Mouse (Mus musculus) cerebellum, adult 2 months (tissue): Measurements from ENCODE around the gene Paqr4.

ENCODE experiments used
- CTCF ChIP-seq: fragments of 200-500 bp; IDR thresholded peaks from 2 replicates; pipeline ENCODE4 v1.5.1; 2011; ENCODE audit warnings: low read depth, mild to moderate bottlenecking, control low read depth, low read length, moderate library complexity, borderline replicate concordance; ENCODE audit not compliant: insufficient read depth
- POLR2A ChIP-seq: fragments of 200-500 bp; IDR thresholded peaks from 2 replicates; pipeline ENCODE4 v1.6.1; 2011; ENCODE audit warnings: low read length, control low read depth, borderline replicate concordance; ENCODE audit not compliant: insufficient read depth

GRCm38 (mm10) chr17:23757581-23757980, 16.9 kb upstream of the Paqr4 start:
- TF ChIP-seq CTCF (no peak), POLR2A (no peak)
